Mouse (Mus musculus): Measurements from ENCODE around the gene Hesx1. TPM values are rescaled to one million over a fixed set of nuclear protein-coding genes. Genes with fewer than 3 reads are reported as not detected.

Gene Hesx1
- polyA plus RNA-seq, 1 experiment from 2014 or later = 0.19 TPM

GRCm38 (mm10) chr14:26975490-26975889, 18.7 kb upstream of the Hesx1 start:
- WGBS = 78% methylated on average over 3 of the region's 3 CpGs
- no peak overlapping the region for H3K4me3 ChIP-seq (ENCODE audit: low read depth, low read length)
- ATAC-seq (ENCODE audit: low read depth) (no peak), DNase-seq (ENCODE audit: low spot score) (no peak)
- H3K9me3 ChIP-seq (ENCODE audit: control insufficient read depth, low read length) = no peaks in the 10 kb centered on the region
- no peak overlapping the region for H3K27ac ChIP-seq (replicated peaks; ENCODE audit: low read depth, low read length)
- no peaks in the 10 kb centered on the region for H3K36me3 ChIP-seq (ENCODE audit: control insufficient read depth, insufficient read depth, low read length)
- peaks cover 4% of the 10 kb centered on the region; the same call in 1 of the 2 replicates for H3K4me1 ChIP-seq (ENCODE audit: control insufficient read depth, insufficient read depth, low read length)
- no peaks in the 10 kb centered on the region for H3K27me3 ChIP-seq (replicated peaks; ENCODE audit: control insufficient read depth, insufficient read depth, low read length)
- H3K4me2 ChIP-seq (ENCODE audit: low read depth, low read length) = no peak overlapping the region
- no peak overlapping the region for H3K9ac ChIP-seq (ENCODE audit: low read depth, low read length)

- no peak overlapping the region for H3K27ac ChIP-seq (replicated peaks; ENCODE audit: low read depth, low read length)
- no peak overlapping the region for H3K9ac ChIP-seq (ENCODE audit: low read depth, low read length)
- no peak overlapping the region for H3K4me3 ChIP-seq (ENCODE audit: low read depth, low read length)
- H3K36me3 ChIP-seq (ENCODE audit: control insufficient read depth, insufficient read depth, low read length) = no peaks in the 10 kb centered on the region
- H3K4me1 ChIP-seq (ENCODE audit: control insufficient read depth, insufficient read depth, low read length) = peaks cover 2% of the 10 kb centered on the region; the same call in 1 of the 2 replicates
- no peaks in the 10 kb centered on the region for H3K27me3 ChIP-seq (replicated peaks; ENCODE audit: control insufficient read depth, insufficient read depth, low read length)
- DNase-seq (ENCODE audit: low spot score) (no peak), ATAC-seq (ENCODE audit: low read depth) (no peak)
- H3K9me3 ChIP-seq (ENCODE audit: control insufficient read depth, low read length) = peaks cover 7% of the 10 kb centered on the region
- 76% methylated on average over 7 of the region's 7 CpGs for WGBS
- no peak overlapping the region for H3K4me2 ChIP-seq (ENCODE audit: low read depth, low read length)
These were observed 18.0 kb upstream of the Hesx1 start for GRCm38 (mm10) chr14:26976212-26976611.

- ATAC-seq (ENCODE audit: low read depth) = no peak
- Histone ChIP-seq H3K27me3 (replicated peaks; ENCODE audit: control insufficient read depth, insufficient read depth, low read length) (no peaks in the 10 kb centered on the region), H3K4me1 (ENCODE audit: control insufficient read depth, insufficient read depth, low read length) (no peaks in the 10 kb centered on the region), H3K9me3 (ENCODE audit: control insufficient read depth, low read length) (peaks cover 10% of the 10 kb centered on the region), H3K36me3 (ENCODE audit: control insufficient read depth, insufficient read depth, low read length) (no peaks in the 10 kb centered on the region), H3K4me2 (ENCODE audit: low read depth, low read length) (no peak overlapping the region), H3K9ac (ENCODE audit: low read depth, low read length) (no peak overlapping the region), H3K27ac (replicated peaks; ENCODE audit: low read depth, low read length) (no peak overlapping the region), H3K4me3 (ENCODE audit: low read depth, low read length) (no peak overlapping the region)
- WGBS = 32% methylated on average over 2 of the region's 2 CpGs
- DNase-seq (ENCODE audit: low spot score) = no peak
These were observed 16.7 kb upstream of the Hesx1 start for GRCm38 (mm10) chr14:26977500-26977899.

GRCm38 (mm10) chr14:26979808-26980207, 14.4 kb upstream of the Hesx1 start:
- no peaks in the 10 kb centered on the region for H3K4me1 ChIP-seq (ENCODE audit: control insufficient read depth, insufficient read depth, low read length)
- DNase-seq (ENCODE audit: low spot score) = no peak
- H3K4me3 ChIP-seq (ENCODE audit: low read depth, low read length) = no peak overlapping the region
- no peak overlapping the region for H3K4me2 ChIP-seq (ENCODE audit: low read depth, low read length)
- H3K36me3 ChIP-seq (ENCODE audit: control insufficient read depth, insufficient read depth, low read length) = no peaks in the 10 kb centered on the region
- H3K27ac ChIP-seq (replicated peaks; ENCODE audit: low read depth, low read length) = no peak overlapping the region
- peaks cover 10% of the 10 kb centered on the region for H3K9me3 ChIP-seq (ENCODE audit: control insufficient read depth, low read length)
- H3K9ac ChIP-seq (ENCODE audit: low read depth, low read length) = no peak overlapping the region
- 78% methylated on average over 3 of the region's 3 CpGs for WGBS
- H3K27me3 ChIP-seq (replicated peaks; ENCODE audit: control insufficient read depth, insufficient read depth, low read length) = no peaks in the 10 kb centered on the region
- peak; percentile 62; the same call in 1 of the 2 replicates for ATAC-seq (ENCODE audit: low read depth)

- H3K4me2 ChIP-seq (ENCODE audit: low read depth, low read length) = no peak overlapping the region
These were observed 13.2 kb upstream of the Hesx1 start for GRCm38 (mm10) chr14:26981021-26981420.

GRCm38 (mm10) chr14:26981494-26982149, 12.6 kb upstream of the Hesx1 start:
- 69% methylated on average over 5 of the region's 5 CpGs for WGBS
- H3K27me3 ChIP-seq (replicated peaks; ENCODE audit: control insufficient read depth, insufficient read depth, low read length) = no peaks in the 10 kb centered on the region

More at GRCm38 (mm10) chr14:26981021-26981420, 13.2 kb upstream of the Hesx1 start:
- ATAC-seq (ENCODE audit: low read depth) (no peak), DNase-seq (ENCODE audit: low spot score) (no peak)
- no peak overlapping the region for H3K9ac ChIP-seq (ENCODE audit: low read depth, low read length)
- no peak overlapping the region for H3K27ac ChIP-seq (replicated peaks; ENCODE audit: low read depth, low read length)
- H3K36me3 ChIP-seq (ENCODE audit: control insufficient read depth, insufficient read depth, low read length) = no peaks in the 10 kb centered on the region
- no peak overlapping the region for H3K4me3 ChIP-seq (ENCODE audit: low read depth, low read length)
- H3K4me1 ChIP-seq (ENCODE audit: control insufficient read depth, insufficient read depth, low read length) = no peaks in the 10 kb centered on the region
- no peaks in the 10 kb centered on the region for H3K27me3 ChIP-seq (replicated peaks; ENCODE audit: control insufficient read depth, insufficient read depth, low read length)
- WGBS = 95% methylated on average over 8 of the region's 8 CpGs
- peaks cover 14% of the 10 kb centered on the region for H3K9me3 ChIP-seq (ENCODE audit: control insufficient read depth, low read length)

GRCm38 (mm10) chr14:26982150-26982530, 12.1 kb upstream of the Hesx1 start:
- H3K36me3 ChIP-seq (ENCODE audit: control insufficient read depth, insufficient read depth, low read length) = no peaks in the 10 kb centered on the region
- H3K9me3 ChIP-seq (ENCODE audit: control insufficient read depth, low read length) = peaks cover 14% of the 10 kb centered on the region
- H3K4me1 ChIP-seq (ENCODE audit: control insufficient read depth, insufficient read depth, low read length) = no peaks in the 10 kb centered on the region
- 76% methylated on average over 5 of the region's 5 CpGs for WGBS
- no peak overlapping the region for H3K4me2 ChIP-seq (ENCODE audit: low read depth, low read length)
- no peaks in the 10 kb centered on the region for H3K27me3 ChIP-seq (replicated peaks; ENCODE audit: control insufficient read depth, insufficient read depth, low read length)
- no peak overlapping the region for H3K4me3 ChIP-seq (ENCODE audit: low read depth, low read length)
- ATAC-seq (ENCODE audit: low read depth) = no peak
- no peak overlapping the region for H3K27ac ChIP-seq (replicated peaks; ENCODE audit: low read depth, low read length)
- no peak for DNase-seq (ENCODE audit: low spot score)
- H3K9ac ChIP-seq (ENCODE audit: low read depth, low read length) = no peak overlapping the region

More at GRCm38 (mm10) chr14:26981494-26982149, 12.6 kb upstream of the Hesx1 start:
- Histone ChIP-seq H3K4me3 (ENCODE audit: low read depth, low read length) (no peak overlapping the region), H3K9ac (ENCODE audit: low read depth, low read length) (no peak overlapping the region), H3K4me2 (ENCODE audit: low read depth, low read length) (no peak overlapping the region), H3K27ac (replicated peaks; ENCODE audit: low read depth, low read length) (no peak overlapping the region), H3K9me3 (ENCODE audit: control insufficient read depth, low read length) (peaks cover 14% of the 10 kb centered on the region), H3K4me1 (ENCODE audit: control insufficient read depth, insufficient read depth, low read length) (no peaks in the 10 kb centered on the region), H3K36me3 (ENCODE audit: control insufficient read depth, insufficient read depth, low read length) (no peaks in the 10 kb centered on the region)
- no peak for DNase-seq (ENCODE audit: low spot score)
- no peak for ATAC-seq (ENCODE audit: low read depth)

GRCm38 (mm10) chr14:26988694-26989093, 5.5 kb upstream of the Hesx1 start:
- H3K9ac ChIP-seq (ENCODE audit: low read depth, low read length) = no peak overlapping the region
- no peaks in the 10 kb centered on the region for H3K36me3 ChIP-seq (ENCODE audit: control insufficient read depth, insufficient read depth, low read length)
- DNase-seq (ENCODE audit: low spot score) (no peak), ATAC-seq (ENCODE audit: low read depth) (no peak)
- 0 out of 2 replicates have a peak, but pooled peaks cover 3% of the 10 kb centered on the region for H3K9me3 ChIP-seq (ENCODE audit: control insufficient read depth, low read length)
- no peak overlapping the region for H3K4me2 ChIP-seq (ENCODE audit: low read depth, low read length)
- no peak overlapping the region for H3K27ac ChIP-seq (replicated peaks; ENCODE audit: low read depth, low read length)
- H3K4me3 ChIP-seq (ENCODE audit: low read depth, low read length) = no peak overlapping the region
- H3K27me3 ChIP-seq (replicated peaks; ENCODE audit: control insufficient read depth, insufficient read depth, low read length) = no peaks in the 10 kb centered on the region
- WGBS = 79% methylated on average over 2 of the region's 2 CpGs
- peaks cover 2% of the 10 kb centered on the region; the same call in 1 of the 2 replicates for H3K4me1 ChIP-seq (ENCODE audit: control insufficient read depth, insufficient read depth, low read length)

- no peak overlapping the region for H3K4me3 ChIP-seq (ENCODE audit: low read depth, low read length)
- H3K4me1 ChIP-seq (ENCODE audit: control insufficient read depth, insufficient read depth, low read length) = peaks cover 6% of the 10 kb centered on the region; the same call in 1 of the 2 replicates
- ATAC-seq (ENCODE audit: low read depth) = no peak
- H3K27ac ChIP-seq (replicated peaks; ENCODE audit: low read depth, low read length) = no peak overlapping the region
- no peaks in the 10 kb centered on the region for H3K9me3 ChIP-seq (ENCODE audit: control insufficient read depth, low read length)
- no peaks in the 10 kb centered on the region for H3K27me3 ChIP-seq (replicated peaks; ENCODE audit: control insufficient read depth, insufficient read depth, low read length)
- no peaks in the 10 kb centered on the region for H3K36me3 ChIP-seq (ENCODE audit: control insufficient read depth, insufficient read depth, low read length)
- DNase-seq (ENCODE audit: low spot score) = no peak
- no peak overlapping the region for H3K9ac ChIP-seq (ENCODE audit: low read depth, low read length)
- 71% methylated on average over 18 of the region's 18 CpGs for WGBS
- H3K4me2 ChIP-seq (ENCODE audit: low read depth, low read length) = no peak overlapping the region
These were observed 2.6 kb upstream of the Hesx1 start for GRCm38 (mm10) chr14:26991622-26992021.
